Mouse (Mus musculus) frontal cortex, postnatal 25 days (tissue): Measurements from ENCODE around the gene Mfsd9.

Source experiments
- DNase-seq, 2 experiments: peaks; one replicate each; pipeline ENCODE4 v3.0.0; 2022; ENCODE audit warnings: low spot score in 2 of 2

Mfsd9 gene

GRCm38 (mm10) chr1:40790324-40791141 lies at the start of gene Mfsd9:
Gene Mfsd9, minus strand, starts transcription at chr1:40790687.
- DNase-seq: peak; percentile 77 to 87

GRCm38 (mm10) chr1:40835468-40835867 lies 45.0 kb upstream of the Mfsd9 start:
- DNase-seq: no peak

GRCm38 (mm10) chr1:40830712-40831507 lies 40.4 kb upstream of the Mfsd9 start:
- no peak for DNase-seq

GRCm38 (mm10) chr1:40829213-40829914 lies 38.9 kb upstream of the Mfsd9 start:
- no peak for DNase-seq

- DNase-seq: no peak
Observed at GRCm38 (mm10) chr1:40825826-40826225, 35.3 kb upstream of the Mfsd9 start.

GRCm38 (mm10) chr1:40824936-40825335 lies 34.4 kb upstream of the Mfsd9 start:
- no peak for DNase-seq

- DNase-seq: no peak
Observed at GRCm38 (mm10) chr1:40824517-40824916, 34.0 kb upstream of the Mfsd9 start.

- DNase-seq: no peak
Observed at GRCm38 (mm10) chr1:40815071-40815845, 24.8 kb upstream of the Mfsd9 start.

GRCm38 (mm10) chr1:40808643-40809042 lies 18.2 kb upstream of the Mfsd9 start:
- no peak for DNase-seq

- no peak for DNase-seq
Observed at GRCm38 (mm10) chr1:40805891-40806290, 15.4 kb upstream of the Mfsd9 start.

GRCm38 (mm10) chr1:40805351-40805750 lies 14.9 kb upstream of the Mfsd9 start, which contains the start of gene Tmem182:
Gene Tmem182, plus strand, starts transcription at chr1:40805601.
- DNase-seq: no peak

- DNase-seq: no peak
Observed at GRCm38 (mm10) chr1:40804118-40804517, 13.6 kb upstream of the Mfsd9 start.

- peak; percentile 27 to 29 for DNase-seq
Observed at GRCm38 (mm10) chr1:40802759-40803158, 12.3 kb upstream of the Mfsd9 start.

GRCm38 (mm10) chr1:40800908-40801307 lies 10.4 kb upstream of the Mfsd9 start:
- no peak for DNase-seq

GRCm38 (mm10) chr1:40799121-40799520 lies 8.6 kb upstream of the Mfsd9 start:
- DNase-seq: no peak

- DNase-seq: peak; percentile 44
Observed at GRCm38 (mm10) chr1:40797348-40797747, 6.9 kb upstream of the Mfsd9 start.

- no peak for DNase-seq
Observed at GRCm38 (mm10) chr1:40795508-40795907, 5.0 kb upstream of the Mfsd9 start.

GRCm38 (mm10) chr1:40789666-40790233 lies 737 bp downstream of the Mfsd9 start:
- no peak for DNase-seq

GRCm38 (mm10) chr1:40788956-40789355 lies 1.5 kb downstream of the Mfsd9 start:
- no peak for DNase-seq

- DNase-seq: no peak
Observed at GRCm38 (mm10) chr1:40785876-40786445, 4.5 kb downstream of the Mfsd9 start.

- DNase-seq: no peak
Observed at GRCm38 (mm10) chr1:40784306-40784705, 6.2 kb downstream of the Mfsd9 start.
